Mouse (Mus musculus): ENCODE measurements around the gene Dab2. TPM values are rescaled to one million over a fixed set of nuclear protein-coding genes. Genes with fewer than 3 reads are reported as not detected.

Gene Dab2
- total RNA-seq, 2 experiments from 2014 or later: 9.4 to 15.3 TPM

DNA sequence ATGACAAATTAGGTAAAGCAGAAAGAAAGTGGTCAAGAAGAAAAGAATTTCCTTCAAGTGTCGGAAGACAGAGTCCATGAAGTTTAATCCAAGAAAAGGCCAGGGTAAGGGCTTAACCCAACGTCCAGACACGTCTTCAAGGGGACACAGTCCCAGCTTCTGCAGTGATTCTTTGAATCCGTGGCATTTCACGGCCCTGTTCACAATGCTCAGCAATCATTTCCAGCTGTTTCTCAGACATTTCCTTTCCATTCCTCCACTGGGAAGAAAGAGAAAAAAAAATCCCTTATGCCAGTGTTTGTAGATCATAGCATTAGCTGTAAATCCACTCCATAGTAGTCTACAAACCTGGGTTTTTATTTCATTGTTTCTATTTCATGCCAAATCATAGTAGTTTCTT lies 22.7 kb downstream of the Dab2 start:
- no peak for DNase-seq (ENCODE audit: low spot score in 2 of 2)
- intact Hi-C loops (cut with DNase I): no loop called here

DNA sequence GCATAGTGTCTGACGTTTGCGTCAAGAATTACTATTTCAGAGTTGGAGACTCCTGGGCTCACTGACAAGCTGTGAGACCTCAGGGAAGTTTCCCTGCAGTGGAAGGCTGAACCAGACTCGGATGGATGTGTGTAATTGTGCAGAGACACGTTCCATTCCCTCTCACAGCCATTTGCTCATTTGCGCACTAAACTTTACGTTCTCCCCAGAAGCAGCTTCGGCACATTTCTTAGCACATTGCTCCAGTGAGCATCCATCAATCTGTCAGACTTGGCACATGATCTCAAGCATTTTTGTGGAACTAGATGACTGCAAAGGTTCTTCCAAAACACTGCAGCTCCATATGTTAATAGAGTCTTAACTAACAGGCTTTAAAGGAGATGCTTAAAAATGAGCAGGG lies 24.0 kb downstream of the Dab2 start:
- intact Hi-C loops (cut with DNase I): no loop called here
- DNase-seq (ENCODE audit: low spot score in 2 of 2): no peak

GRCm38 (mm10) chr15:6325443-6325842 lies 25.9 kb downstream of the Dab2 start:
- intact Hi-C loops (cut with DNase I): no loop called here
- DNase-seq (ENCODE audit: low spot score in 2 of 2): no peak

DNA sequence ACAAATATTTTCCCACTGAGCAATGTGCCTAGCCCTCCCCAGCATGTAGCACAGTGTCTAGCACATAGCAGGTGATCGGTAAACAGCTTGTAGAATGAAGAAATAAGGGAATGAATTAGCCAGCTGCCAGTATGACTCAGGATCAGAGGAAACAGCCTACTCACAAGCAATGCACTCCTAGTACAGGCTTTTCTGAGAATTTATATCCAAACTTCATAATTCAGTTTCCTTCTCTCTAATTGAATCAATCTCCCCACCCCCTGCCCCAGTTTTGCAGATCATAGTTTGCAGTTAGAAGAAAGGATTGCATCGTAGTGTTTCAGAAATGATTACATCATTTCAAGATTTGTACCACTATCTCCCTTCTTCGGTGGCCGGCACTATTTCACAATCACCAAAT lies 26.4 kb downstream of the Dab2 start:
- DNase-seq (ENCODE audit: low spot score in 2 of 2): no peak
- intact Hi-C loops (cut with DNase I): no loop called here

- DNase-seq (ENCODE audit: low spot score in 2 of 2): no peak
- intact Hi-C loops (cut with DNase I): no loop called here
These were observed 31.8 kb downstream of the Dab2 start for GRCm38 (mm10) chr15:6331380-6331779.

GRCm38 (mm10) chr15:6334664-6335206 lies 35.1 kb downstream of the Dab2 start:
- intact Hi-C loops (cut with DNase I): no loop called here
- DNase-seq (ENCODE audit: low spot score in 2 of 2): no peak

- intact Hi-C loops (cut with DNase I): no loop called here
- no peak for DNase-seq (ENCODE audit: low spot score in 2 of 2)
These were observed 40.2 kb downstream of the Dab2 start for GRCm38 (mm10) chr15:6339767-6340166.

GRCm38 (mm10) chr15:6340347-6340746 lies 40.8 kb downstream of the Dab2 start:
- intact Hi-C loops (cut with DNase I): no loop called here
- DNase-seq (ENCODE audit: low spot score in 2 of 2): no peak

DNA sequence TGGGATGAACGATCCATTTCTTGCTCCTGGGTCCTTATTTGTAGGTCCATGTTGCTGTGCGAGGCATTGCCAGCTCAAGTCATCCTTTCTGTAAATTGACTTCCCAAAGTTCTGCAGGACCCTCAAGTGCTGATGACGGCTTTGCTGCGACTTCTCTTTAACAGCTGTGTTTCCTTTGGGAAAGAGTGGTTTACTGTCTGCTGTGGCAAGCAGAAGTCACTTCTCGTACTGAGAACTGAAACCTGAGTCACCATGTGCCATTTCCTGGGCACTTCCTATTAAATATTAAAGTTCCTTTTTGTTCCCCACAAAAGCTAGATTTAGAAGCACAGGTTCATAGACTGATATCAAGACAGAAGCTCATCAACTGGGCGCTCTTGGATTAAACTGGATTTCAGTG lies 41.8 kb downstream of the Dab2 start:
- intact Hi-C loops (cut with DNase I): no loop called here
- DNase-seq (ENCODE audit: low spot score in 2 of 2): no peak

DNA sequence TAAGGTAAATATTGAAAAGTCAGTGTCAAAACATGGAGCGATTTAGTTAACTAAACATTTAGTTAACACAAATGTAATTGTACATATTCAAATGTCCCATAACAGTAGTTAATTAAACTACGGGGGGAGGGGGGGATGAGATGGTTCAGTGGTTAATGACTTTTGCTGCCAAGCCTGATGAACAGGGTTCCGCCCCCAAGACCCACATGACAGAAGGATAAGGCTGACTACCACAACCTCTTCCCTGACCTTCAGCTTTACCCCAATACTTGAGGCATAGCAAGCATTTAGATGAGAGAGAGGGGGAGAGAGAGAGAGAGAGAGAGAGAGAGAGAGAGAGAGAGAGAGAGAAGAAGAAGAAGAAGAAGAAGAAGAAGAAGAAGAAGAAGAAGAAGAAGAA lies 54.3 kb downstream of the Dab2 start:
- no peak for DNase-seq (ENCODE audit: low spot score in 2 of 2)
- intact Hi-C loops (cut with DNase I): no loop called here

DNA sequence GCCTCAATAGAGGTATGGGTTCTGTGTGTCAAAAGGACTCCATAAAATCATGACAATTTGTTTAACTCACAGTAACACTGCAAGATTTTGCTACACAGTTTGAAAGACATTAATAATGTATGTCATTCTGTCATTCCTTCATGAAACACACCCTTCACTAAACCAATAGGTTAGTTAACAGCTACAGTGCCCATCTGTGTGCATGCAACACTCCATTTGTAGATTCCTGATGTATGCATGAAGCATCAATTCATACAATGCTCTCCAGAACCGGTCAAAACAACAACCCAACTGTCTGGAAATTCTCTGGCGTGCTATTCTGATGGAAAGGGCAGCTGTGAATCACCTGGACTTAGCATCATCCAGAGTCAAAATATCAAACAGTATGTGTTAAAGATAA lies 60.3 kb downstream of the Dab2 start:
- no peak for DNase-seq (ENCODE audit: low spot score in 2 of 2)
- intact Hi-C loops (cut with DNase I): no loop called here

GRCm38 (mm10) chr15:6369974-6370373 lies 70.4 kb downstream of the Dab2 start:
- intact Hi-C loops (cut with DNase I): no loop called here

GRCm38 (mm10) chr15:6371486-6371885 lies 71.9 kb downstream of the Dab2 start:
- intact Hi-C loops (cut with DNase I): no loop called here
- no peak for DNase-seq (ENCODE audit: low spot score in 2 of 2)

More at GRCm38 (mm10) chr15:6369974-6370373, 70.4 kb downstream of the Dab2 start:
- no peak for DNase-seq (ENCODE audit: low spot score in 2 of 2)

GRCm38 (mm10) chr15:6375016-6375415 lies 75.4 kb downstream of the Dab2 start:
- intact Hi-C loops (cut with DNase I): no loop called here
- no peak for DNase-seq (ENCODE audit: low spot score in 2 of 2)

- no peak for DNase-seq (ENCODE audit: low spot score in 2 of 2)
- intact Hi-C loops (cut with DNase I): no loop called here
These were observed 76.4 kb downstream of the Dab2 start for GRCm38 (mm10) chr15:6376001-6376400.

GRCm38 (mm10) chr15:6376785-6377184 lies 77.2 kb downstream of the Dab2 start:
- no peak for DNase-seq (ENCODE audit: low spot score in 2 of 2)
- intact Hi-C loops (cut with DNase I): no loop called here

GRCm38 (mm10) chr15:6384027-6384426 lies 84.4 kb downstream of the Dab2 start:
- DNase-seq (ENCODE audit: low spot score in 2 of 2): no peak
- intact Hi-C loops (cut with DNase I): no loop called here

DNA sequence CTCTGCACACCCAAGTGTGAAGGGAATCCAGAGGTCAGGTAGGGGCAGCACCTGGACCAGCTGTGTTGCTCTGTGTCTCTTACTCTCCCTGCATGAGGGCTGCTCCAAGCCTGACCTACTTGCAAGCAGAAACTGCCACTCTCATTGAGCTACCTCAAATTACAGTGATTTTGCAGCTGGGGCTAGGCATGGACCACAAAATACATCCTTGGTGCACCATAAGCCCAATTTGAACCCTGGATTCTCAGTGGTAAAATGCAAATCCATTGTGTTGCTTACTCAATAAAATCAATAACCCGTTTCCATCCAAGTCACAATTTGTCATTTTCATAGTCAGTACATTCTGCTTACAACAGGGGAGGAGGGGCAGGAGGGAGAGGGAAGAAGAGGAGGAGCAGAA lies 85.7 kb downstream of the Dab2 start:
- DNase-seq (ENCODE audit: low spot score in 2 of 2): no peak
- intact Hi-C loops (cut with DNase I): loop anchor here (5.0 kb wide), 1 partner anchor 148 kb away; no protein-coding TSS in a partner anchor

DNA sequence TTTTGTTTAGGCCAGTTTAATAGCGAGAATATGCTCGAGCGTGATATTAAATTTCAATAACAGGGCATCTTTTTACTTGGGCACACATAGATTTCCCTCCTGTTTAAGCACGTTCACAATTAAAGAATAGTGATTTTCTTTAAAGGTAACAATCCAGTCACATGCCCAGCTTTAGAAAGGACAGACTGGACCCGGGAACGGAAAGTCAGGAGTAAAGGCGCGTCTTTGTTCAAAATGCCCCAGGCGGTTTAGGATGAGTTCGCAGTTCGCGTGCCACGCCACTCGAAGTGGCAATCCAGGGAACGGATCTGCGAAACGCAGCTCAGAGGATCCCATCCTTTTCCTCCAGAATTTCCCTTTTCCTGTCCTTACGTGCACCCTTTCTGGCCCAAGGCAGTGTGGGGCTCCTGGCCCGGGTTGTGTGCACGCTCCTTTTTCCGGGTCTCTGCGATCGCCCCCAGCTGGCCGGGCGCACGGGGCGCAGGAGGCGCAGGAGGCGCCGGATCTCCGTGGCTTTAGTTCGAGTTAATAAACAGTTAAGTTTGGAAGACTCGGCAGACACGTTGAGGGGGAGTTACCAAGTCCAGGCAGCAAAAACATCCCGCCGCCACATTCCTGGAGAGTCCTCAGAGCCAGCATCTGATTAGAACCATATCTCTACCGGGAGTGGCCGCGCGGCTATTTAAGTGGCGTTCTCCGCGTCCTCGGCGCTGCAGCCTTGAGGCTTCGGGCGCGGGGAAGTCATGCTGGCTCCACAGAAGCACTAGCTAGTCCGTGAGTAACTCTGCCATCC lies 86.8 kb downstream of the Dab2 start:
- peak; percentile 62 to 70 for DNase-seq (ENCODE audit: low spot score in 2 of 2)
- intact Hi-C loops (cut with DNase I): loop anchor here (5.0 kb wide), 1 partner anchor 149 kb away; no protein-coding TSS in a partner anchor

GRCm38 (mm10) chr15:6386961-6387728 lies 87.6 kb downstream of the Dab2 start:
- intact Hi-C loops (cut with DNase I): loop anchor here (5.0 kb wide), 1 partner anchor 150 kb away; no protein-coding TSS in a partner anchor
- no peak for DNase-seq (ENCODE audit: low spot score in 2 of 2)

GRCm38 (mm10) chr15:6387729-6388070 lies 88.1 kb downstream of the Dab2 start:
- no peak for DNase-seq (ENCODE audit: low spot score in 2 of 2)
- intact Hi-C loops (cut with DNase I): loop anchor here (5.0 kb wide), 1 partner anchor 150 kb away; no protein-coding TSS in a partner anchor
